Mouse (Mus musculus): Measurements from ENCODE around the gene Ncam1. TPM values are rescaled to one million over a fixed set of nuclear protein-coding genes. Genes with fewer than 3 reads are reported as not detected.
A peak's percentile ranks its signal among the peaks of the same experiment; 100 is the strongest.

Ncam1 gene
- polyA plus RNA-seq, 1 experiment from 2014 or later = 126 TPM

DNA sequence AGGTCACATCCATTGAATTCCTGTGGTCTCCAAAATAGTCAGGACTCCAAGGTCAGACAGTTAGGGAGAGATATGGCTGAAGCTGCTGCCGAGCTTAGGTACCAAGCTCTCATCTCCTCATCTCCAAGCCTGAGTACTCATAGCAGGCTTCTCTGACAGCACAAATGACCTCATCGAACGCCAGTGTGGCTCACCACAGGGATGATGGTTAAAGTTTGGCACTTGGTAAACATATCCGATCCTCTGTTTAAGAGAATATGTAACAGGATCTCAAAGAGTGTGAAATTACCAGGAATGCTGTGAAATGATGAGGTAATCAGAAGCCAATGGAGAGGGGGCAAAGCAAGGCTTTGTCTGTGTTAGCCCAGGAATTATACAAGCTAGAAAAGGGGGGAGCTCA is 6.1 kb downstream of the Ncam1 start:
- H3K27me3 ChIP-seq (ENCODE audit: insufficient read depth, poor library complexity, severe bottlenecking) = peaks cover 11% of the 10 kb centered on the region
- 79% methylated on average over 4 of the region's 4 CpGs for WGBS
- H3K36me3 ChIP-seq = no peaks in the 10 kb centered on the region
- H3K4me3 ChIP-seq = no peak overlapping the region
- DNase-seq (ENCODE audit: low spot score) = no peak
- peaks cover 15% of the 10 kb centered on the region for H3K4me1 ChIP-seq (replicated peaks)
- no peak overlapping the region for H3K27ac ChIP-seq
- H3K9me3 ChIP-seq = no peaks in the 10 kb centered on the region

- H3K4me1 ChIP-seq (replicated peaks) = peaks cover 9% of the 10 kb centered on the region; the same call in 1 of the 2 replicates
- H3K4me3 ChIP-seq = no peak overlapping the region
- WGBS = 86% methylated on average over 9 of the region's 9 CpGs
- no peaks in the 10 kb centered on the region for H3K36me3 ChIP-seq
- no peaks in the 10 kb centered on the region for H3K27me3 ChIP-seq (ENCODE audit: insufficient read depth, poor library complexity, severe bottlenecking)
- no peaks in the 10 kb centered on the region for H3K9me3 ChIP-seq
- no peak overlapping the region for H3K27ac ChIP-seq
- no peak for DNase-seq (ENCODE audit: low spot score)
These were observed 17.5 kb downstream of the Ncam1 start for GRCm38 (mm10) chr9:49781016-49781772.

- Histone ChIP-seq H3K27me3 (ENCODE audit: insufficient read depth, poor library complexity, severe bottlenecking) (no peaks in the 10 kb centered on the region), H3K9me3 (no peaks in the 10 kb centered on the region), H3K4me1 (replicated peaks) (peaks cover 12% of the 10 kb centered on the region), H3K27ac (peak overlapping the region; percentile 35; the same call in 1 of the 2 replicates), H3K4me3 (no peak overlapping the region), H3K36me3 (no peaks in the 10 kb centered on the region)
- WGBS = 69% methylated on average over 7 of the region's 7 CpGs
- DNase-seq (ENCODE audit: low spot score) = no peak
These were observed 21.6 kb downstream of the Ncam1 start for GRCm38 (mm10) chr9:49777015-49777637.

- Histone ChIP-seq H3K27ac (no peak overlapping the region), H3K4me1 (replicated peaks) (no peaks in the 10 kb centered on the region; the same call in 1 of the 2 replicates), H3K4me3 (no peak overlapping the region), H3K9me3 (no peaks in the 10 kb centered on the region), H3K36me3 (no peaks in the 10 kb centered on the region), H3K27me3 (ENCODE audit: insufficient read depth, poor library complexity, severe bottlenecking) (no peaks in the 10 kb centered on the region)
- no peak for DNase-seq (ENCODE audit: low spot score)
- WGBS = 73% methylated on average over 2 of the region's 2 CpGs
These were observed 32.1 kb downstream of the Ncam1 start for GRCm38 (mm10) chr9:49766634-49767033.

DNA sequence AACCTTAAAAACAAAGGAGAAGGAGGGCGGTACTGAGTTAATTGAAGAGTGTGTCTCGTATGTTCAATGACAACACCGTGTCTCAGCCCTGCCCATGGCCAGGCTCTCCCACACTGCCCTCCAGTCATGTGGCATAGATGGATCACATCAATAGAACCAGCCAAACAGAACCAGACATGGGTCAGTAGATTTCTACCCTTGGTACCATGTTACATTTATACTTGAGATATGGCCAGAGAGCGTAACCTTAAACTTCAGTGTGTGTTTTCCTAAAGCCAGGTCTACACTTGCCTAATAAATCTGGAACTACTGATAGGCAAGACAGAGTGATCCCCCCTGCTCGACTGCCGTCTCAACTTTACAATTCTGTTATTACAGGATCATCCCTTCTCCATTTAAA is 38.2 kb downstream of the Ncam1 start:
- 89% methylated on average over 6 of the region's 6 CpGs for WGBS
- H3K27me3 ChIP-seq (ENCODE audit: insufficient read depth, poor library complexity, severe bottlenecking) = no peaks in the 10 kb centered on the region
- H3K9me3 ChIP-seq = no peaks in the 10 kb centered on the region
- DNase-seq (ENCODE audit: low spot score) = no peak
- H3K36me3 ChIP-seq = no peaks in the 10 kb centered on the region
- H3K27ac ChIP-seq = no peak overlapping the region
- peaks cover 12% of the 10 kb centered on the region; the same call in 1 of the 2 replicates for H3K4me1 ChIP-seq (replicated peaks)
- H3K4me3 ChIP-seq = no peak overlapping the region

GRCm38 (mm10) chr9:49758436-49758835 is 40.3 kb downstream of the Ncam1 start:
- Histone ChIP-seq H3K27me3 (ENCODE audit: insufficient read depth, poor library complexity, severe bottlenecking) (no peaks in the 10 kb centered on the region), H3K36me3 (no peaks in the 10 kb centered on the region), H3K9me3 (no peaks in the 10 kb centered on the region), H3K27ac (0 out of 2 replicates have a peak overlapping the region, but pooled peaks have one; percentile 53), H3K4me1 (replicated peaks) (0 out of 2 replicates have a peak, but pooled peaks cover 18% of the 10 kb centered on the region), H3K4me3 (no peak overlapping the region)
- 71% methylated on average over 2 of the region's 2 CpGs for WGBS
- DNase-seq (ENCODE audit: low spot score) = no peak

DNA sequence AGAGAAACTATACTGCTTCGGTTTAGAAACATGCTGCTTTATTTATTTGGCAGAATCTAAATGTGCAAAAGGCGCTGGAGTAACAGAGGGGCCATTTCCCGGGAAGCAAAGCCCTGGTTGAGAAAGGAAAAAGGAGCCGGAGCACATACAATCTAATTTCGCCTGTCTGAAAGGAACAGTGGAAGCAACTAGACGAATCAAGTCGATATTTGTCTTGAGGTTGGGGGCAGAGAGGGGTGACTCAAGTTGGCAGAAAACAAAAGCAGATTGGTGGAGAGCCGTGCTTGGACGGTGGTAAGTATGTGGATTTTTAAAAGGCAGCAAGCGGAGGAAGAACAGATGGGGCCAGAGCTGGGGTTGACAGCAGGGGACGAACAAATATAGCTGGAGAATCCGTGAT is 40.7 kb downstream of the Ncam1 start:
- 70% methylated on average over 12 of the region's 12 CpGs for WGBS
- no peak for DNase-seq (ENCODE audit: low spot score)
- Histone ChIP-seq H3K27me3 (ENCODE audit: insufficient read depth, poor library complexity, severe bottlenecking) (no peaks in the 10 kb centered on the region), H3K36me3 (no peaks in the 10 kb centered on the region), H3K4me1 (replicated peaks) (0 out of 2 replicates have a peak, but pooled peaks cover 18% of the 10 kb centered on the region), H3K4me3 (no peak overlapping the region), H3K27ac (peak overlapping the region; percentile 43; the same call in 1 of the 2 replicates), H3K9me3 (no peaks in the 10 kb centered on the region)

DNA sequence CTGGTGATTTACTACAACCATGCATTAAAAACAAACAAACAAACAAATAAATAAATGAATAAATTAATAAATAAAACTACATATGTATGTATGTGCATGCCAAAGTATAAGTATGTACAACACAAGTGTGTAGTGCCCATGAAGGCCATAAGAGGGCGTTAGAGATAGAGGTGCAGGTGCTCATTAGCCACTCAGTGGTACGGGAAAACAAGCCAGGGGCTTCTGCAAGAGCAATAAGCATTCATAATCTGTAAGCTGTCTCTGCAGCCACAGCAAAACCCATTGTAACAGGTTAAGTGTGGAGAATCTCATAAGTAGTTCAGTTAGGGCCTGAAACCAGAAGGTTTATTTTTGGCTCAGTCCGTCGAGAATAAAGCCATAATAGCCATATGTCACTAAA is 41.1 kb downstream of the Ncam1 start:
- Histone ChIP-seq H3K36me3 (no peaks in the 10 kb centered on the region), H3K4me3 (no peak overlapping the region), H3K4me1 (replicated peaks) (0 out of 2 replicates have a peak, but pooled peaks cover 18% of the 10 kb centered on the region), H3K27ac (peak overlapping the region; percentile 43; the same call in 1 of the 2 replicates), H3K27me3 (ENCODE audit: insufficient read depth, poor library complexity, severe bottlenecking) (no peaks in the 10 kb centered on the region), H3K9me3 (no peaks in the 10 kb centered on the region)
- WGBS = 90% methylated on average over 4 of the region's 4 CpGs
- DNase-seq (ENCODE audit: low spot score) = no peak

GRCm38 (mm10) chr9:49756725-49757124 is 42.0 kb downstream of the Ncam1 start:
- no peak overlapping the region for H3K4me3 ChIP-seq
- no peak overlapping the region for H3K27ac ChIP-seq
- 84% methylated on average over 4 of the region's 4 CpGs for WGBS
- no peaks in the 10 kb centered on the region for H3K27me3 ChIP-seq (ENCODE audit: insufficient read depth, poor library complexity, severe bottlenecking)
- H3K4me1 ChIP-seq (replicated peaks) = peaks cover 19% of the 10 kb centered on the region; the same call in 1 of the 2 replicates
- H3K36me3 ChIP-seq = no peaks in the 10 kb centered on the region
- no peak for DNase-seq (ENCODE audit: low spot score)
- no peaks in the 10 kb centered on the region for H3K9me3 ChIP-seq

- peaks cover 26% of the 10 kb centered on the region for H3K4me1 ChIP-seq (replicated peaks)
- H3K9me3 ChIP-seq = no peaks in the 10 kb centered on the region
- WGBS = 86% methylated on average over 4 of the region's 4 CpGs
- no peak for DNase-seq (ENCODE audit: low spot score)
- no peak overlapping the region for H3K27ac ChIP-seq
- no peak overlapping the region for H3K4me3 ChIP-seq
- no peaks in the 10 kb centered on the region for H3K36me3 ChIP-seq
- no peaks in the 10 kb centered on the region for H3K27me3 ChIP-seq (ENCODE audit: insufficient read depth, poor library complexity, severe bottlenecking)
These were observed 43.5 kb downstream of the Ncam1 start for GRCm38 (mm10) chr9:49755214-49755613.

GRCm38 (mm10) chr9:49751466-49751865 is 47.3 kb downstream of the Ncam1 start:
- Histone ChIP-seq H3K36me3 (no peaks in the 10 kb centered on the region), H3K4me3 (no peak overlapping the region), H3K4me1 (replicated peaks) (peaks cover 16% of the 10 kb centered on the region), H3K27ac (no peak overlapping the region), H3K9me3 (no peaks in the 10 kb centered on the region), H3K27me3 (ENCODE audit: insufficient read depth, poor library complexity, severe bottlenecking) (no peaks in the 10 kb centered on the region)
- DNase-seq (ENCODE audit: low spot score) = no peak
- WGBS = 60% methylated on average over 6 of the region's 6 CpGs

DNA sequence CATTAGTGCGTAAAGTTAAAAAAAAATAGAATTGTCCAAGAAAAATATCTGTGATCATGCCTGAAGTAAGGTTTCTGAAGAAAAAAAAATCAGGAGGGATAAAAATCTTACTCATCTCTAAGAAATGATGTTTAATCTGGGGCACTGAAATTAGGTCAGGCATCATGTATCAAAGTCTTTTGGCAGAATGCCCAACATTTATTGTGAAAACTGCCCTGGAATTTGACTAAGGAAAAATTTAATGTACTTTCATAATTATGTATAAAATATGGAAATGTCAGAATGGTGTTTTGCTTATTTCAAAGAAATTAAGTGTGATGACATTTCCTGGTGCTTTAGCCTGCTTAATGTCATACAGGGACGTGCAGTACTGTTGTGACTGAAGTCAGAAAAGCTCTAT is 52.5 kb downstream of the Ncam1 start:
- no peak for DNase-seq (ENCODE audit: low spot score)
- Histone ChIP-seq H3K27me3 (ENCODE audit: insufficient read depth, poor library complexity, severe bottlenecking) (no peaks in the 10 kb centered on the region), H3K9me3 (no peaks in the 10 kb centered on the region), H3K27ac (no peak overlapping the region), H3K4me1 (replicated peaks) (peaks cover 13% of the 10 kb centered on the region), H3K36me3 (no peaks in the 10 kb centered on the region), H3K4me3 (no peak overlapping the region)
- 91% methylated on average over 2 of the region's 2 CpGs for WGBS

- 49% methylated on average over 4 of the region's 4 CpGs for WGBS
- Histone ChIP-seq H3K4me1 (replicated peaks) (peaks cover 12% of the 10 kb centered on the region), H3K4me3 (no peak overlapping the region), H3K27ac (no peak overlapping the region), H3K9me3 (no peaks in the 10 kb centered on the region), H3K36me3 (no peaks in the 10 kb centered on the region), H3K27me3 (ENCODE audit: insufficient read depth, poor library complexity, severe bottlenecking) (no peaks in the 10 kb centered on the region)
- no peak for DNase-seq (ENCODE audit: low spot score)
These were observed 53.0 kb downstream of the Ncam1 start for GRCm38 (mm10) chr9:49745696-49746095.

Data from hindbrain, embryonic 10.5 days (tissue).